8 mouse cellular contexts compared by ENCODE assay signal in genomic region chr6:86525646-86526031, GRCm38 (mm10). TPM values are rescaled to one million over a fixed set of nuclear protein-coding genes. Genes with fewer than 3 reads are reported as not detected.
DNase-seq lines count a peak whose midpoint lies in the region; ATAC-seq and TF ChIP-seq lines count a peak whose summit lies in the region.

No protein-coding gene starts in this region.

- peak; percentile 73 for DNase-seq in gastrocnemius, adult 18-20 months (ENCODE audit: low spot score)
- DNase-seq in gastrocnemius, postnatal 4 days (ENCODE audit: low spot score in 2 of 2), result no peak
- DNase-seq in CD4-positive, CD25-positive, alpha-beta regulatory T cell, adult 2 months (ENCODE audit: low read depth, low spot score), result peak; percentile 72
- peak; percentile 79 for DNase-seq in embryo, embryonic 10.5 days (ENCODE audit: low spot score)
- peak; percentile 61 for DNase-seq in heart, postnatal 0 days (ENCODE audit: low spot score)
- DNase-seq in left cerebral cortex, adult 2 months (ENCODE audit: extremely low spot score in 1 of 2, low spot score in 2 of 2), result peak in 1 of 2 experiments; percentile 73
- DNase-seq in midbrain, embryonic 14.5 days, result peak; percentile 81
- DNase-seq in stomach, postnatal 0 days (ENCODE audit: low spot score), result no peak

- TF ChIP-seq CTCF in heart, postnatal 0 days (IDR thresholded peaks at IDR 0.05; ENCODE audit: low read depth), result no peak
- TF ChIP-seq CTCF in left cerebral cortex, adult 2 months (IDR thresholded peaks at IDR 0.05), result no peak
- no peak for TF ChIP-seq CTCF in stomach, postnatal 0 days (IDR thresholded peaks at IDR 0.05; ENCODE audit: low read depth)

- peak overlapping the region; percentile 94 for H3K4me2 ChIP-seq in heart, postnatal 0 days (ENCODE audit: low read depth, low read length)
- H3K4me2 ChIP-seq in midbrain, embryonic 14.5 days (ENCODE audit: low read length), result peak overlapping the region; percentile 79
- peak overlapping the region; percentile 62 for H3K4me2 ChIP-seq in stomach, postnatal 0 days (replicated peaks; ENCODE audit: low read depth)

- peaks cover 20% of the 10 kb centered on the region for H3K4me1 ChIP-seq in heart, postnatal 0 days (ENCODE audit: control insufficient read depth, insufficient read depth)
- peaks cover 23% of the 10 kb centered on the region for H3K4me1 ChIP-seq in midbrain, embryonic 14.5 days (ENCODE audit: control insufficient read depth, insufficient read depth, low read length)
- peaks cover 3% of the 10 kb centered on the region; the same call in 1 of the 2 replicates for H3K4me1 ChIP-seq in stomach, postnatal 0 days (replicated peaks; ENCODE audit: control insufficient read depth, insufficient read depth)

- peak overlapping the region; percentile 94 for H3K9ac ChIP-seq in heart, postnatal 0 days (replicated peaks; ENCODE audit: low read depth, low read length)
- H3K9ac ChIP-seq in midbrain, embryonic 14.5 days (replicated peaks; ENCODE audit: low read length), result peak overlapping the region; percentile 100
- H3K9ac ChIP-seq in stomach, postnatal 0 days (ENCODE audit: low read length), result peak overlapping the region; percentile 97

- ATAC-seq in heart, postnatal 0 days (ENCODE audit: insufficient read depth, low read depth), result peak; percentile 22
- peak; percentile 17; the same call in 1 of the 2 replicates for ATAC-seq in midbrain, embryonic 14.5 days (ENCODE audit: low FRiP score, low TSS enrichment)
- peak; percentile 50 for ATAC-seq in stomach, postnatal 0 days (ENCODE audit: low FRiP score, low TSS enrichment)

- under 1% methylated on average over 26 of the region's 36 CpGs for WGBS in heart, postnatal 0 days
- WGBS in midbrain, embryonic 14.5 days, result under 1% methylated on average over 36 of the region's 36 CpGs
- WGBS in stomach, postnatal 0 days, result 0% methylated on average over 34 of the region's 36 CpGs

- TF ChIP-seq EP300 in heart, postnatal 0 days (IDR thresholded peaks at IDR 0.05; ENCODE audit: low read depth), result no peak
- TF ChIP-seq EP300 in stomach, postnatal 0 days (optimal IDR thresholded peaks at IDR 0.05), result no peak

- intact Hi-C loops in left cerebral cortex, adult 2 months (cut with DNase I), result loop anchor here (1.0 kb wide), 3 partner anchors 53 to 144 kb away; partner anchors contain the start of genes C87436 and Mxd1

- peak overlapping the region; percentile 100 for H3K27ac ChIP-seq in heart, postnatal 0 days (ENCODE audit: low read depth)
- H3K27ac ChIP-seq in left cerebral cortex, adult 2 months, result peak overlapping the region; percentile 100
- H3K27ac ChIP-seq in midbrain, embryonic 14.5 days (replicated peaks; ENCODE audit: low read depth, low read length), result peak overlapping the region; percentile 100
- H3K27ac ChIP-seq in stomach, postnatal 0 days (replicated peaks), result peak overlapping the region; percentile 100

- peak overlapping the region; percentile 99 for H3K4me3 ChIP-seq in heart, postnatal 0 days (ENCODE audit: low read depth, low read length)
- H3K4me3 ChIP-seq in left cerebral cortex, adult 2 months, result peak overlapping the region; percentile 89
- peak overlapping the region; percentile 98 for H3K4me3 ChIP-seq in midbrain, embryonic 14.5 days (replicated peaks; ENCODE audit: low read depth, low read length)
- H3K4me3 ChIP-seq in stomach, postnatal 0 days (ENCODE audit: low read depth, low read length), result peak overlapping the region; percentile 96

- peaks cover 9% of the 10 kb centered on the region for H3K36me3 ChIP-seq in heart, postnatal 0 days (replicated peaks; ENCODE audit: control insufficient read depth, insufficient read depth, low read length)
- peaks cover 20% of the 10 kb centered on the region for H3K36me3 ChIP-seq in midbrain, embryonic 14.5 days (ENCODE audit: control insufficient read depth, insufficient read depth, low read length)
- H3K36me3 ChIP-seq in stomach, postnatal 0 days (ENCODE audit: control insufficient read depth, insufficient read depth, low read length), result peaks cover 3% of the 10 kb centered on the region; the same call in 1 of the 2 replicates

- no peaks in the 10 kb centered on the region for H3K27me3 ChIP-seq in heart, postnatal 0 days (ENCODE audit: control insufficient read depth, insufficient read depth, low read length)
- H3K27me3 ChIP-seq in midbrain, embryonic 14.5 days (ENCODE audit: control insufficient read depth, insufficient read depth, low read length), result no peaks in the 10 kb centered on the region
- H3K27me3 ChIP-seq in stomach, postnatal 0 days (ENCODE audit: control insufficient read depth, insufficient read depth, low read length), result no peaks in the 10 kb centered on the region

- H3K9me3 ChIP-seq in heart, postnatal 0 days (replicated peaks; ENCODE audit: control insufficient read depth, low read length), result no peaks in the 10 kb centered on the region
- no peaks in the 10 kb centered on the region for H3K9me3 ChIP-seq in midbrain, embryonic 14.5 days (ENCODE audit: control insufficient read depth, low read length)
- no peaks in the 10 kb centered on the region for H3K9me3 ChIP-seq in stomach, postnatal 0 days (ENCODE audit: control insufficient read depth, low read length)

RNA-seq across cellular contexts. Expression of gene Pcbp1, which starts 0.5 kb away (rescaled TPM):
- total RNA-seq in gastrocnemius, adult 18-20 months (2021), result 100 to 1,000 TPM; 114 to 128 TPM
- total RNA-seq in gastrocnemius, postnatal 4 days (2021), result 100 to 1,000 TPM; 235 to 247 TPM
- total RNA-seq in heart, postnatal 0 days (2014; rRNA removed; ENCODE audit: low replicate concordance), result 46.2 and 55.2 TPM in 2 replicates
- polyA plus RNA-seq in heart, postnatal 0 days (2015; fragmentation: Nextera tagmentation; extraction: Ambion mirVana), result 276 and 285 TPM in 2 replicates
- 100 to 1,000 TPM; 174 to 176 TPM for total RNA-seq in left cerebral cortex, adult 2 months (2021)
- 289 and 325 TPM in 2 replicates for polyA plus RNA-seq in midbrain, embryonic 14.5 days (2014; fragmentation: Nextera tagmentation; extraction: Ambion mirVana)
- polyA plus RNA-seq in stomach, postnatal 0 days (2015; fragmentation: Nextera tagmentation; extraction: Ambion mirVana), result 331 and 337 TPM in 2 replicates

Comparison
In these comparisons a context has a peak if more than half of its experiments do, and no peak if none do; other contexts are left out.
1. DNase-seq: peak in gastrocnemius, adult 18-20 months (single experiment), CD4-positive, CD25-positive, alpha-beta regulatory T cell, adult 2 months (single experiment), embryo, embryonic 10.5 days (single experiment), heart, postnatal 0 days (single experiment) and midbrain, embryonic 14.5 days (single experiment); none in gastrocnemius, postnatal 4 days (0 of 2) and stomach, postnatal 0 days (single experiment).
2. Peak in every context shown above with its lines, with median percentiles within 50 percentile points of each other: ATAC-seq, H3K27ac ChIP-seq, H3K4me2 ChIP-seq, H3K4me3 ChIP-seq and H3K9ac ChIP-seq.